ENCODE assay signal across 10 mouse cellular contexts in the genomic region with DNA sequence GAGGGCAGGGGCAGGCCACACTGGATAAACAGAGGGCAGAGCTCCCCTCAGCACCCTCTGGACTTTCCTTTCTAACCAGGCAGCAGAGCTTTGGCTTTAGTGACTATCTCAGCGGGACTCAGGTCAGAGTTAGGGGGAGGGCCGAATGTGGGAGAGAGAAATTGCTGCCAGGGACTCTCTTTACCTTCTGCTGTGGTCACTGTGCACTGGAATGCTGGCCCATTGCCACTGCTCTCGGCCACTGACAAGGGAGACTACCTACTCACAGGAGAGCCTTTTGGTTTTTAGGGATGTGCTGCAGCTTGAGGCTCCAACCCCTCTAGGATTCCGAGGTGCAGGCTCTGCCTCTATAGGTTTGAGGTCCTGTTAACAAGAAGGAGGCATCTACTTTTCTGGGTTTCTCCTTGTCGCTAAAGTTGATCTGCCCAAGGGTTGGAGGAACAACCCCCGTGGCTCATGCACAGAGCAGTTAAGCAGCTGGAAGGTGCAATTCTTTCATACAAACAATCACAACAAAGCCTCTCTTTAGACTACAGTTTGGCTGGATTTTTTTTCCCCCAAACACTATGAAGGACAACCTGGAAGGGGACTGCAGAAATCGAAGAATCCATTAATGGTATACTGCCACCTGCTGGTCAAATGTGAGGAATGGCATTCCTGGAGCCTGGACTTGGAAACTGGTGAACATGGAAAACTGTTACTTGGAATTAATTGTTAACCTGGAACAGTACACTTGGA.
A peak's percentile ranks its signal among the peaks of the same experiment; 100 is the strongest.
DNase-seq lines count a peak whose midpoint lies in the region; ATAC-seq lines count a peak whose summit lies in the region.
"Had no signal": no experiment of that assay in that cellular context is flagged by ENCODE, and none has a peak within 500 bp of the region (broad histone marks: within the 10 kb centered on the region; RNA-seq: fewer than 3 reads in every experiment).

No protein-coding gene starts in this region.

- peak; percentile 78 for ATAC-seq in common myeloid progenitor, adult 5-6 weeks (replicated peaks; ENCODE audit: low read depth, poor library complexity, severe bottlenecking)
- 0 out of 2 replicates have a peak, but pooled peaks have one; percentile 28 for ATAC-seq in heart, embryonic 16.5 days (replicated peaks; ENCODE audit: extremely low read depth, insufficient read depth, low FRiP score)
- peak; percentile 52; the same call in 1 of the 2 replicates for ATAC-seq in lung, embryonic 15.5 days (ENCODE audit: borderline replicate concordance, extremely low read depth, low FRiP score, low TSS enrichment)

- peaks cover 20% of the 10 kb centered on the region for H3K36me3 ChIP-seq in heart, embryonic 16.5 days (ENCODE audit: control insufficient read depth, insufficient read depth)
- H3K36me3 ChIP-seq in lung, embryonic 15.5 days, result 0 out of 2 replicates have a peak, but pooled peaks cover 13% of the 10 kb centered on the region

- H3K4me3 ChIP-seq in heart, embryonic 16.5 days (ENCODE audit: low read length), result no peak overlapping the region
- no peak overlapping the region for H3K4me3 ChIP-seq in lung, embryonic 15.5 days
- H3K4me3 ChIP-seq: embryonic facial prominence, embryonic 12.5 days; megakaryocyte, embryonic 14.5 days had no signal

- no peaks in the 10 kb centered on the region for H3K9me3 ChIP-seq in heart, embryonic 16.5 days (replicated peaks; ENCODE audit: control insufficient read depth, low read length)
- H3K9me3 ChIP-seq in lung, embryonic 15.5 days, result no peaks in the 10 kb centered on the region
- H3K9me3 ChIP-seq: embryonic facial prominence, embryonic 12.5 days; megakaryocyte, embryonic 14.5 days had no signal

- H3K9ac ChIP-seq in heart, embryonic 16.5 days (ENCODE audit: low read length), result no peak overlapping the region
- H3K9ac ChIP-seq in lung, embryonic 15.5 days, result no peak overlapping the region
- H3K9ac ChIP-seq: embryonic facial prominence, embryonic 12.5 days had no signal

- H3K27ac ChIP-seq in heart, embryonic 16.5 days (ENCODE audit: low read length), result no peak overlapping the region
- no peak overlapping the region for H3K27ac ChIP-seq in lung, embryonic 15.5 days
- H3K27ac ChIP-seq: embryonic facial prominence, embryonic 12.5 days had no signal

- no peak overlapping the region for H3K4me2 ChIP-seq in heart, embryonic 16.5 days (ENCODE audit: low read depth, low read length)
- H3K4me2 ChIP-seq in lung, embryonic 15.5 days, result no peak overlapping the region
- H3K4me2 ChIP-seq: embryonic facial prominence, embryonic 12.5 days had no signal

- no peaks in the 10 kb centered on the region for H3K27me3 ChIP-seq in heart, embryonic 16.5 days (ENCODE audit: control insufficient read depth, insufficient read depth, low read length)
- no peaks in the 10 kb centered on the region for H3K27me3 ChIP-seq in lung, embryonic 15.5 days
- H3K27me3 ChIP-seq: embryonic facial prominence, embryonic 12.5 days; megakaryocyte, embryonic 14.5 days had no signal

- DNase-seq in 416B (ENCODE audit: low read depth), result peak; percentile 35
- peak; percentile 63 for DNase-seq in Muller cell, postnatal 12 days (ENCODE audit: inconsistent ontology term)
- DNase-seq in kidney, postnatal 36 days, result peak; percentile 62 to 74
- peak; percentile 32 for DNase-seq in right cerebral cortex, postnatal 25 days
- no peak for DNase-seq in testis, postnatal 14 days (ENCODE audit: low spot score)

- H3K4me1 ChIP-seq in heart, embryonic 16.5 days (ENCODE audit: control insufficient read depth, insufficient read depth, low read length), result peaks cover 4% of the 10 kb centered on the region; the same call in 1 of the 2 replicates
- peaks cover 3% of the 10 kb centered on the region; the same call in 1 of the 2 replicates for H3K4me1 ChIP-seq in lung, embryonic 15.5 days
- H3K4me1 ChIP-seq: embryonic facial prominence, embryonic 12.5 days had no signal

- 38% methylated on average over 7 of the region's 7 CpGs for WGBS in heart, embryonic 16.5 days
- WGBS in lung, embryonic 15.5 days, result 34% methylated on average over 7 of the region's 7 CpGs

Comparison
In these comparisons a context has a peak if more than half of its experiments do, and no peak if none do; other contexts are left out.
1. ATAC-seq: peak in every context shown above with its lines; median percentile 78 in common myeloid progenitor, adult 5-6 weeks; 52 in lung, embryonic 15.5 days; 28 in heart, embryonic 16.5 days.